Mouse (Mus musculus) layer of hippocampus, postnatal 10 days (tissue): Measurements from ENCODE around the gene Rpa2. TPM values are rescaled to one million over a fixed set of nuclear protein-coding genes. Genes with fewer than 3 reads are reported as not detected.

Experiments used
- DNase-seq, 2 experiments: peaks; one replicate each; pipeline ENCODE4 v3.0.0; 2021; ENCODE audit warnings: low spot score in 2 of 2
- total RNA-seq, 2 experiments: library from RNA; stranded (reverse); gene quantifications; 2 replicates each; pipeline ENCODE4 v1.2.3; 2021

Gene Rpa2
- total RNA-seq, 2 experiments from 2014 or later: 14.1 to 15.7 TPM

DNA sequence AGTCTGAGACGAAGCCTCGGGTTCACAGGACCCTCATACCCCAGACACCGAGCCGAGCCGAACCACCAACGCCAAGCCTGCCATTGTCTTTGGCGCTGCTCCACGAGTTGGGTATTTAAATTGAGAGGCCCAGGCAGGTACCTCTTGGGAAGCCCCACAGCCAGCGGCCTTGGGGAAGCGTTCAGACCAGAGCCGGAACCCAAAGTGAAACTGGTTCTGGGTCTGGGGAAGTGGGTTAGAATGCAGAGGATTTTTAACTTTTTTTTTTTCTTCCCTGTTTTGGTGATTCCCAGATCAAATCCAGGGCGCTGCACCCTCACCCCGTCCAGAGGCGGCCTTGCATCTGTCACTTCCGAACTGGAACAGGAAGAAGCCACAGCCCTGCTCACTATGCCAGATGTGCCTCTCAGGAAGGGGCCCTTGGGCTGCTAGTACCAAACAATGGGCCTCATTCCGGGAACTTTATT is 34.1 kb downstream of the Rpa2 start:
- no peak for DNase-seq

DNA sequence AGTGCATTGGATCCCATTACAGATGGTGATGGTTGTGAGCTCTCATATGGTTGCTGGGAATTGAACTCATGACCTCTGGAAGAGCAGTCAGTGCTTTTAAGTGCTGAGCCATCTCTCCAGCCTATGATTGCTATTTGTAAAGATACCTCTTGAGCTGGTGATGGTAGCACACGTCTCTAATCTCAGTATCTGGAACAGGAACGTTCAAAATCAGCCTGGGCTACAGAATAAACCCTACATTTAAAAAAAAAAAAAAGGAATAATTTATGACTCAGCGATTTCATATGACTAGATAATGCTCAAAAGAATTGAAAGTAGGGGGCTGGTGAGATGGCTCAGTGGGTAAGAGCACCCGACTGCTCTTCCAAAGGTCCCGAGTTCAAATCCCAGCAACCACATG is 35.1 kb downstream of the Rpa2 start:
- no peak for DNase-seq

GRCm38 (mm10) chr4:132803876-132804275 is 35.7 kb downstream of the Rpa2 start:
- no peak for DNase-seq

- no peak for DNase-seq
Observed at GRCm38 (mm10) chr4:132804331-132804730, 36.2 kb downstream of the Rpa2 start.

- no peak for DNase-seq
Observed at GRCm38 (mm10) chr4:132805146-132805545, 37.0 kb downstream of the Rpa2 start.

GRCm38 (mm10) chr4:132805599-132806197 is 37.6 kb downstream of the Rpa2 start:
- no peak for DNase-seq

- no peak for DNase-seq
Observed at GRCm38 (mm10) chr4:132806620-132807191, 38.6 kb downstream of the Rpa2 start.

- no peak for DNase-seq
Observed at GRCm38 (mm10) chr4:132807771-132808641, 39.9 kb downstream of the Rpa2 start.

- DNase-seq: no peak
Observed at GRCm38 (mm10) chr4:132809621-132810020, 41.5 kb downstream of the Rpa2 start.

DNA sequence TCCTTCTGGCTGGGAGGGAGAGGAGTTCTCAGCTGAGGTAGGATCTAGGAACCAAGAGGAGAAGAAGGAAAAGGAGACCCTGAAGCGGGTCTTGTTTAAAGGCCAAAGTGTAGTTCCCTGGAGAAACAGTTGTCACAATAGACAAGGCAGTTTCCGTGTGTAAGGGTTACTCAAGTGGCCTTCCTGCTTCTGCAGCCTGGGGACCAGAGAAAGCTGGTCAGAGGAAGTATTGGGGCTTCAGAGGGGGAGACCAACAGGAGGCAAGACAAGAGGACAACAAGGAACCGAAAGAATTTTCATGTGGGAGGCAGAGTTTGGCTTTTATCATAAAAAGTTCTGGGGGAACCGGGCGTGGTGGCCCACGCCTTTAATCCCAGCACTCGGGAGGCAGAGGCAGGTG is 48.3 kb downstream of the Rpa2 start:
- DNase-seq: no peak

- DNase-seq: no peak
Observed at GRCm38 (mm10) chr4:132816855-132817254, 48.7 kb downstream of the Rpa2 start.

DNA sequence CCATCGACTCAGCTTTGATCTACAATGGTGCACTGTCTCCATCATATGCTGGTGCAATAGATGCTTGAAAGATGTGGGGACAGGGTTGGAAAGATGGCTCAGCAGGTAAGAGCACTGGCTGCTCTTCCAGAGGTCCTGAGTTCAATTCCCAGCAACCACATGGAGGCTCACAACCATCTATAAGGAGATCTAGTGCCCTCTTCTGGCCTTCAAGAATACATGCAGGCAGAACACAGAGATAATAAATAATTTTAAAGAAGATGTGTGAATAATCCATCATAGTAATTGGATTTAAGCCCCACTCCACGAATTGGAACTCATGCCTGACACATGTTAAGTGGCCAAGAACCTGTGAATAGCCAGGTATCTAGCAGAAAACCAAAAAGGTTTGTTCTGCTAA is 50.3 kb downstream of the Rpa2 start:
- DNase-seq: no peak

- peak; percentile 73 to 74 for DNase-seq
Observed at GRCm38 (mm10) chr4:132823614-132824366, 55.7 kb downstream of the Rpa2 start.

Other genes starting within 250 kb of the Rpa2 start
- 100 to 1,000 TPM; 649 to 727 TPM for gene Atpif1, start 234.7 kb upstream of the Rpa2 start, total RNA-seq
- gene Dnajc8, start 232.8 kb upstream of the Rpa2 start, total RNA-seq: 10 to 100 TPM; 90.4 to 93.7 TPM
- gene Ptafr, start 204.3 kb upstream of the Rpa2 start, total RNA-seq: 1 to 10 TPM; 1.0 to 1.3 TPM
- 10 to 100 TPM; 16.3 to 23.3 TPM for gene Eya3, start 129.3 kb upstream of the Rpa2 start, total RNA-seq
- gene Xkr8, start 35.8 kb upstream of the Rpa2 start, total RNA-seq: 1 to 10 TPM; 2.2 to 2.8 TPM
- 1 to 10 TPM in 1 of 2 experiments, under 1 TPM in 1; 0.87 to 1.2 TPM for gene Smpdl3b, start 11.1 kb upstream of the Rpa2 start, total RNA-seq
- gene Themis2, start 28.1 kb downstream of the Rpa2 start, total RNA-seq: under 1 TPM; 0.71 to 0.87 TPM
- 10 to 100 TPM; 42.8 to 50.4 TPM for gene Ppp1r8, start 74.8 kb downstream of the Rpa2 start, total RNA-seq
- 100 to 1,000 TPM; 113 to 115 TPM for gene Stx12, start 116.2 kb downstream of the Rpa2 start, total RNA-seq
- gene Fam76a, start 154.2 kb downstream of the Rpa2 start, total RNA-seq: 10 to 100 TPM; 26.6 to 28.0 TPM
- gene Fgr, start 205.8 kb downstream of the Rpa2 start, total RNA-seq: under 1 TPM; 0.13 to 0.46 TPM
- 100 to 1,000 TPM in 1 of 2 experiments, 10 to 100 TPM in 1; 98.1 to 103 TPM for gene Ahdc1, start 242.9 kb downstream of the Rpa2 start, total RNA-seq